Mouse (Mus musculus) embryonic facial prominence, embryonic 15.5 days (tissue): ENCODE results near the gene Ralgapa2. TPM values are rescaled to one million over a fixed set of nuclear protein-coding genes. Genes with fewer than 3 reads are reported as not detected.
A peak's percentile ranks its signal among the peaks of the same experiment; 100 is the strongest.

ENCODE experiments used
- ATAC-seq: fragments of 200-750 bp; cut with Nextera tagmentation; 2 replicates; pipeline ENCODE4 v1.8.0; 2017; ENCODE audit warnings: low read depth, moderate TSS enrichment; ENCODE audit not compliant: insufficient number of reproducible peaks, low FRiP score, low TSS enrichment
- H3K27ac ChIP-seq: fragments of 300-500 bp; sonication (generic); replicated peaks from 2 replicates; pipeline ENCODE4 v1.5.1; 2015; ENCODE audit warnings: mild to moderate bottlenecking, inconsistent platforms
- H3K27me3 ChIP-seq: fragments of 300-500 bp; sonication (generic); 2 replicates; pipeline ENCODE4 v1.6.1; 2015; ENCODE audit warnings: inconsistent platforms
- H3K36me3 ChIP-seq: fragments of 300-500 bp; sonication (generic); 2 replicates; pipeline ENCODE4 v1.6.1; 2015; ENCODE audit warnings: mild to moderate bottlenecking, inconsistent platforms
- H3K4me1 ChIP-seq: fragments of 300-500 bp; sonication (generic); 2 replicates; pipeline ENCODE4 v1.6.1; 2015; ENCODE audit warnings: inconsistent platforms
- H3K4me2 ChIP-seq: fragments of 300-500 bp; sonication (generic); replicated peaks from 2 replicates; pipeline ENCODE4 v1.6.1; 2015; ENCODE audit warnings: mild to moderate bottlenecking, inconsistent platforms
- H3K4me3 ChIP-seq: fragments of 300-500 bp; sonication (generic); replicated peaks from 2 replicates; pipeline ENCODE4 v1.5.1; 2015; ENCODE audit warnings: mild to moderate bottlenecking, inconsistent platforms
- H3K9ac ChIP-seq: fragments of 300-500 bp; sonication (generic); 2 replicates; pipeline ENCODE4 v1.6.1; 2015; ENCODE audit warnings: inconsistent platforms
- H3K9me3 ChIP-seq: fragments of 300-500 bp; sonication (generic); replicated peaks from 2 replicates; pipeline ENCODE4 v1.6.1; 2016; ENCODE audit warnings: inconsistent platforms
- WGBS: fragments of 180-500 bp; shearing (Covaris S2); methylation state at CpG from one replicate; pipeline ENCODE4 v1.1.7; 2015; 5-methylcytosine and 5-hydroxymethylcytosine counted together
- polyA plus RNA-seq: library from polyadenylated mRNA; unstranded; fragments of >200 nt; fragmentation: Nextera tagmentation; extraction: Ambion mirVana; gene quantifications from 2 replicates; pipeline ENCODE4 v1.2.1, GENCODE M21; 2015

The Ralgapa2 gene
- polyA plus RNA-seq, 1 experiment from 2014 or later: 5.5 TPM

DNA sequence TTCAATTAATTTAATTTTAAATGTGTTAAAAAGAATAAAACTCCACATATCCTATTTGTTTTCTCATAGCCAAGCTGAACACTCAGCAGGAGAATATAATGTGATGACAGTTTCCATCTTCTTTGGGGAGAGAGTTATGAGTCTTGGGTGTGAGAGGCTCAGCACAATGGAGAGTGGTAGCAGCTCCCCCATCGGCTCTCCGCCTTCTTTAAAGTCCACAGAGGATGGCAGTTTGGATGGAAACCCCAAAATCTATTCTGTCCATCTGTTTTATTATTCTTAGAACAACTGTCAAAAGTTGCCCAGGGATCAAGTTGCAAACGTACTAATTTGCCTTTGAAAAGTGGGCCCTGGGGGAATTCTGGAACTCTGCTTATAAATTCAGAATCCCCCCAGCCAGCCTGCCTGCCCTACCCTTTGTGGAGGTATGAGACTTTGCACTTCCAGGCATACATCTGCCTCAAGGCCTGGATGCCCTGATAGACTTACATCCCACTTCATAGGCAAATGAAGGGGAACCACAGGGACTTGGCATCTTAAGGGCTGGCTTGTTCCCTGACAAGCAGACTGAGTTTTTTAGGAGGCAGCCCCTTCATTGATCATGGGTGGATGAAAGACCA, 212.2 kb downstream of the Ralgapa2 start:
- Histone ChIP-seq H3K4me3 (no peak overlapping the region), H3K9ac (no peak overlapping the region), H3K36me3 (no peaks in the 10 kb centered on the region), H3K27ac (no peak overlapping the region), H3K9me3 (no peaks in the 10 kb centered on the region), H3K4me2 (no peak overlapping the region), H3K27me3 (no peaks in the 10 kb centered on the region), H3K4me1 (no peaks in the 10 kb centered on the region)
- 32% methylated on average over 3 of the region's 3 CpGs for WGBS
- ATAC-seq: no peak

DNA sequence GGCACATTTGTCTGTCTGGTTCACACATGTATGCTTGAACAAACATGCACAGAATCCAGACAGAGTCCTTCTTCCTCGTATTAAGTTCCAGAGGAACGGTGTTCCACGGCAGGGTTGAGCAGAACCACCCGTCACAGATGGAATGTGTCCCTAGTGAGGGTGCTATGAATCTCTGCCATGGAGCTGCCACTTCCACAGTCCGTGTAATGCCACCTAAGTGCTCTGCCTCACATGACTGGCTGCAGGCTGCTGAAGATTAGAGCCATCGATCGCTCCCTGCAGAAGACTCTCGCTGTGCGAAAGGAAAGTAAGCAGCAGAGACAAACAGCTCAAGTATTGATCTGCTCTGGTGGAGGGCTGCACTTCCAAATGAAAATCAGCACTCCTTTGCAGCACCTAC, 218.6 kb downstream of the Ralgapa2 start:
- Histone ChIP-seq H3K4me3 (no peak overlapping the region), H3K9ac (no peak overlapping the region), H3K4me2 (no peak overlapping the region), H3K36me3 (no peaks in the 10 kb centered on the region), H3K9me3 (no peaks in the 10 kb centered on the region), H3K27me3 (peaks cover 3% of the 10 kb centered on the region; the same call in 1 of the 2 replicates), H3K4me1 (peaks cover 7% of the 10 kb centered on the region; the same call in 1 of the 2 replicates), H3K27ac (no peak overlapping the region)
- ATAC-seq: no peak
- 60% methylated on average over 9 of the region's 9 CpGs for WGBS

GRCm38 (mm10) chr2:146290871-146291637, 221.1 kb downstream of the Ralgapa2 start:
- no peak overlapping the region for H3K4me3 ChIP-seq
- H3K9me3 ChIP-seq: no peaks in the 10 kb centered on the region
- no peak overlapping the region for H3K4me2 ChIP-seq
- H3K36me3 ChIP-seq: no peaks in the 10 kb centered on the region
- no peak overlapping the region for H3K27ac ChIP-seq
- H3K4me1 ChIP-seq: peaks cover 7% of the 10 kb centered on the region; the same call in 1 of the 2 replicates
- H3K27me3 ChIP-seq: peaks cover 3% of the 10 kb centered on the region; the same call in 1 of the 2 replicates
- peak; percentile 72 for ATAC-seq
- H3K9ac ChIP-seq: no peak overlapping the region
- 24% methylated on average over 14 of the region's 14 CpGs for WGBS

GRCm38 (mm10) chr2:146290366-146290765, 221.8 kb downstream of the Ralgapa2 start:
- ATAC-seq: no peak
- Histone ChIP-seq H3K36me3 (no peaks in the 10 kb centered on the region), H3K27me3 (peaks cover 3% of the 10 kb centered on the region; the same call in 1 of the 2 replicates), H3K27ac (no peak overlapping the region), H3K9me3 (no peaks in the 10 kb centered on the region), H3K4me3 (no peak overlapping the region), H3K4me1 (peaks cover 7% of the 10 kb centered on the region; the same call in 1 of the 2 replicates), H3K4me2 (no peak overlapping the region), H3K9ac (no peak overlapping the region)
- 75% methylated on average over 6 of the region's 6 CpGs for WGBS

- Histone ChIP-seq H3K9me3 (no peaks in the 10 kb centered on the region), H3K27me3 (peaks cover 3% of the 10 kb centered on the region; the same call in 1 of the 2 replicates), H3K9ac (no peak overlapping the region), H3K4me3 (no peak overlapping the region), H3K4me2 (no peak overlapping the region), H3K4me1 (peaks cover 7% of the 10 kb centered on the region; the same call in 1 of the 2 replicates), H3K36me3 (no peaks in the 10 kb centered on the region), H3K27ac (no peak overlapping the region)
- no peak for ATAC-seq
- 81% methylated on average over 4 of the region's 4 CpGs for WGBS
Observed at GRCm38 (mm10) chr2:146289394-146289793, 222.8 kb downstream of the Ralgapa2 start.

DNA sequence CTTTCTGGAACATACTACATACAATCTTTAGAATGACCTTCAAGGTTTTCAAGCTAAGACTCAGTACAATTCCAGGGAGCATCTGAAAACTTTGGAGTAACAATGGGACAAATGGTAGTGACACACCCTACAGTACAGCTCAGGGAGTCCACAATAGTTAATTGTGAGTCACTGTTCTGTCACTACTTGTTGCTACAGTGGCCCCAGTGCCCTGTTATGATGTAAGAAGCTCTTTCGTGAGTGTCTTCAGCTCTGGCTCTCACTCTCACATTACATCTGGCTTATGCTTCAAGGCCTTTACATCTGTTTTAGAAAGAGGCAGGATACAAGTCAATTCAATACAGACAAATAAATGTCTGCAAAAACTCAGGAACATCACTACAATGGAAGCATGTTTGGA, 223.8 kb downstream of the Ralgapa2 start:
- H3K27me3 ChIP-seq: no peaks in the 10 kb centered on the region
- H3K4me2 ChIP-seq: no peak overlapping the region
- H3K27ac ChIP-seq: no peak overlapping the region
- no peak overlapping the region for H3K4me3 ChIP-seq
- WGBS: 47% methylated on average over 1 of the region's 1 CpGs
- H3K9ac ChIP-seq: no peak overlapping the region
- no peak for ATAC-seq
- no peaks in the 10 kb centered on the region for H3K36me3 ChIP-seq
- no peaks in the 10 kb centered on the region for H3K9me3 ChIP-seq
- H3K4me1 ChIP-seq: peaks cover 7% of the 10 kb centered on the region; the same call in 1 of the 2 replicates

DNA sequence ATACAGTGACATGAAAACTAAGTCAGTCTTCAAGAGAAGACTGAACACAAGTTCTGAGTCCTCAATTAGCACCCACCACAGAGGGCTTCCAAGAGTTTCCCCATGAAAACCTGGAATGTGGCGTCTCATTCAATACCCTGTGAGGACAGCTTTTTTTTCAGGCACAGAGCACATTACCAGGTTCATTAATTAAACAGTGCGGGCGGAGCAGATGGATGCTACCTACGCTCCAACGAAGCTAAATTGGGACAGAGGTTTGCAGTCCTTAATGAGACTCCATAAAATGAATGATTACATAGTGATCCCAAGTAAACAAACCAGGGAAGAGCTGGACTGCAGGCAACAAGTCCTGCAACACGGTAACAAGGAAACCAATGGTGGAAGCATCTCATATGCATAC, 224.6 kb downstream of the Ralgapa2 start:
- 84% methylated on average over 6 of the region's 6 CpGs for WGBS
- Histone ChIP-seq H3K4me2 (no peak overlapping the region), H3K9ac (no peak overlapping the region), H3K9me3 (no peaks in the 10 kb centered on the region), H3K4me3 (no peak overlapping the region), H3K27me3 (no peaks in the 10 kb centered on the region), H3K36me3 (no peaks in the 10 kb centered on the region), H3K27ac (no peak overlapping the region), H3K4me1 (peaks cover 7% of the 10 kb centered on the region; the same call in 1 of the 2 replicates)
- no peak for ATAC-seq

DNA sequence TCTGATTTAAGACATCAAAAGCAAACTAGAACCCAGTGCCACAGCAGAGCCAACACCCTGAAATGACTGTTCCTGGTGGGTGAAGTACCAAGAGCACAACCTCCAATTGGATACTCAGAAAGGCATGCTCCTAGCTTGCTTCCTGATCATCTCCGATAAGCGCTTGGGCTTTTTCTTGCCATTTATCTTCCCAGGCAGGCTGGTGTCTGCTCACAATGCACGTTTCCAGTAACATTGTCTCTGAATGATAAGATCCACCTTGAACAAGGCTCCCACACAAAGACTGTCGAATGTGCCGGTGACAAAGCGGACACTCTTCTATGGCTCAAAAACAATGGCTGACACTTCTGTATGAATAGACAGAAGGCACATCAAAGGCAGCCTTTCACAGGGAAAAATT, 230.8 kb downstream of the Ralgapa2 start:
- no peaks in the 10 kb centered on the region for H3K9me3 ChIP-seq
- no peaks in the 10 kb centered on the region for H3K36me3 ChIP-seq
- H3K4me3 ChIP-seq: no peak overlapping the region
- H3K4me2 ChIP-seq: no peak overlapping the region
- H3K9ac ChIP-seq: no peak overlapping the region
- 85% methylated on average over 6 of the region's 6 CpGs for WGBS
- no peaks in the 10 kb centered on the region for H3K27me3 ChIP-seq
- no peak for ATAC-seq
- H3K4me1 ChIP-seq: peaks cover 6% of the 10 kb centered on the region; the same call in 1 of the 2 replicates
- H3K27ac ChIP-seq: no peak overlapping the region

GRCm38 (mm10) chr2:146280921-146281274, 231.2 kb downstream of the Ralgapa2 start:
- H3K27me3 ChIP-seq: no peaks in the 10 kb centered on the region
- H3K36me3 ChIP-seq: no peaks in the 10 kb centered on the region
- H3K9me3 ChIP-seq: no peaks in the 10 kb centered on the region
- no peak overlapping the region for H3K4me2 ChIP-seq
- H3K4me1 ChIP-seq: peaks cover 6% of the 10 kb centered on the region; the same call in 1 of the 2 replicates
- no peak for ATAC-seq
- no peak overlapping the region for H3K4me3 ChIP-seq
- H3K27ac ChIP-seq: no peak overlapping the region
- H3K9ac ChIP-seq: no peak overlapping the region
- WGBS: 86% methylated on average over 1 of the region's 1 CpGs

DNA sequence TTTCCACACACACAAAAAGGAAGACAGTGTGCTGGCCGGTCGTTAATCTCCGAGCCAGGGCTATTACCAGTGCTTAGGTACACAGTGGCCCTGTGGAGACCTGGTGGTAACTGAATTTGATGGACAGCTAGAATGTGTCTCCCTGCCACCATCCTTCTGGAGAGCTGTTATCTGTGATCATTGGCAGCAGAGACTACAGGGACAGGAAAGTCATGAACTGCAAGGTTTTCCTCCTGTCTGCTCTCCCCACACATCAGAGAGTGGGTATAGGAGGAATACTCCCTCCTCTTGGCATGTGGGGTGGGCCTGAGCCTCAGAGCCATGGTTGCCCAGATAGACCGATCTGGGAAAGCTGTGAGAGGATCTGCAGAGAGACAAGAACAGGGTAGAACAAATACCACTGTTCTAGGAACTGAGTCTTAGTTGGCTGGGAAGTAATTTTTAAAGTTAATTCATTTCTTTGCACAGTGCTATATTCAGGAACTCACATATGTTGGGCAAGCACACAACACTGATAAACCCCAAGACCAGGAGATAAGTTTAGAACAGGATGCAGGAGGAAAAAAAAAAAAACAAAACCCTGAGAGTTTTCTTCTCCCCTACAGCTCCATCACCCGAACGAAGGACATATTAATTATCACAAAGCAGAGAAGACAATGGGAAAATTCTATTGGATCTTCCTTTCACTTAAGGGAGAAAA, 231.8 kb downstream of the Ralgapa2 start:
- Histone ChIP-seq H3K9ac (no peak overlapping the region), H3K9me3 (no peaks in the 10 kb centered on the region), H3K27me3 (no peaks in the 10 kb centered on the region), H3K4me2 (no peak overlapping the region), H3K27ac (no peak overlapping the region), H3K4me3 (no peak overlapping the region), H3K36me3 (no peaks in the 10 kb centered on the region), H3K4me1 (peaks cover 6% of the 10 kb centered on the region; the same call in 1 of the 2 replicates)
- WGBS: 65% methylated on average over 6 of the region's 6 CpGs
- no peak for ATAC-seq
